Mouse (Mus musculus) adrenal gland (tissue): ENCODE data around the gene Mthfr.

ENCODE experiments used
- intact Hi-C: fragments of 180-260 bp; cut with DNase I; formaldehyde crosslinking; loops from one replicate; pipeline ENCODE4 v1.15.1; 2025
- long read RNA-seq, 2 experiments: library from polyadenylated mRNA; unstranded; transcript quantifications; one replicate each; pipeline ENCODE4 v2.0.0; 2020; ENCODE audit warnings: borderline replicate concordance in 1 of 2; ENCODE audit not compliant: insufficient replicate concordance in 1 of 2

Mthfr gene
- long read RNA-seq, experiment 1, partial matches to known transcripts = 3 of 6 reads
- long read RNA-seq, experiment 1, other reads (novel, unspliced or antisense) = 3 of 6 reads
- long read RNA-seq, experiment 2, partial matches to known transcripts = 0 of 4 reads
- long read RNA-seq, experiment 2, other reads (novel, unspliced or antisense) = 4 of 4 reads

GRCm38 (mm10) chr4:148038600-148039253, at the start of gene Mthfr, which contains the start of gene Clcn6:
Gene Mthfr, plus strand, starts transcription at chr4:148039077.
Gene Clcn6, minus strand, starts transcription at chr4:148038821.
- intact Hi-C loops = no loop called here

DNA sequence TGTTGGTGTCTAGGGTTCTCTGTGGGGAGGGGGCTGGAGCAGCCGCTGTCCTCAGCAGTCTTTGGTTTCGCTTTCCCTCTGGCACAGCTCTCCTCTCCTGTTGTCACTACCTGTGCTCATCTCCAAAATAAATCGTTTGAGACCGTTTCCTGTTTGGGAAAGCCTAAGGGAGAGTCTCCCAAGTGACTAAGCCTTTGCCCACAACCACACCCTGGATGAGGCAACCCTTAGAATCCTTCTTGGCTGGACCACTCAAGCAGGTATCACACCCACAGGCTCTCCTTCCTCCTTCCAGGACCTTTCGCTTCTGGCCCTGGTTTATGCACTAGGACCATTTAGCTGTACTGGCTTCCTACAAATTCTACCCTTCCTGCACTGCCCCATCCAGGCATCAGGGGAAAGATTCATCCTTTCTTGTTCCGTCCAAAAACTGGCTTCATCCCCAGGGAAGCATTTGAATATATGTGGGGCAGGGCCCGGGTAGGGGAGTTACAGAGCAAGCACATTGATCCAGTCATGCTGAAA, 45.2 kb upstream of the Mthfr start:
- intact Hi-C loops = no loop called here

GRCm38 (mm10) chr4:147995311-147995710, 43.6 kb upstream of the Mthfr start:
- intact Hi-C loops = no loop called here

- intact Hi-C loops = no loop called here
These were observed 38.6 kb upstream of the Mthfr start, which contains the start of gene Nppa for GRCm38 (mm10) chr4:148000202-148000772. Gene Nppa, plus strand, starts transcription at chr4:148000722.

GRCm38 (mm10) chr4:148001013-148001789, 37.7 kb upstream of the Mthfr start:
- intact Hi-C loops = no loop called here

- intact Hi-C loops = no loop called here
These were observed 37.0 kb upstream of the Mthfr start for GRCm38 (mm10) chr4:148001866-148002265.

DNA sequence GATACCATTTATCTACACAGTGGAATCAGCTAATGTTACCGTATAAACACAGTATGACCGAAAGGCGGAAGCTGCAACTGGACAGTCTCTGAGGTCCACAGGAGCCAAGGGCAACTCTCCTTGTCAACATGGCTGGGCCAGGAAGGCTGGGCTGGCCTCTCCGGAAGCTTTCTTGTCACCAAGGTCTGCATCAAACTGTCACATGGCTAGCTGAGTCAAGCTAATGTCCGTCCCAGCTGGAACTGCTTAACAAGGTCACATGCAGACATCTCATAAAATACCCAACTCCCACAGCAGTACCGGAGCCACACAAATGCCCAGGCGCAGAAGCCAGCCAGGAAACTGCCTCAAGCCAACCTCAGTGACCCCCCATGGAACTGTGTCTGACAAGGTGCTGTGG, 34.5 kb upstream of the Mthfr start:
- intact Hi-C loops = no loop called here

DNA sequence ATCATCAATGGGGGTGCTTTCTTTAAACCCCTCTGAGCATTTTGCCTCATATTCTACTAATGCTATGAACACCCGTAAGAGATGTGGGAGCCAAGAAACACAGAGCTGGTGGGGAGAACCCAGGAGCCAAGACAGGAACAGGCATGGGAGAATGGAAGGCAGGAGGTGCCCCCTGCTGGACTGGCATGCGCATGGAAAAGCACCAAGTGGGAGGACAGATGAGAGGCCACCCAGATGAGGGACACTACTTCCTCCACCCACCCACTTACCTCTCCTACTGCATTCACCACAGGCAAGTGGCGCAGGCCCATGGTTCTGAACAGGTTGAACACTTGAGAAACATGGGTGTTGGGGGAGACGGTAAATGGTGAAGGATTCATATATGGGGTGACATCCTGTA, 30.5 kb upstream of the Mthfr start:
- intact Hi-C loops = loop anchor here (1.0 to 5.0 kb wide), 2 partner anchors 48 to 49 kb away; no protein-coding TSS in a partner anchor

DNA sequence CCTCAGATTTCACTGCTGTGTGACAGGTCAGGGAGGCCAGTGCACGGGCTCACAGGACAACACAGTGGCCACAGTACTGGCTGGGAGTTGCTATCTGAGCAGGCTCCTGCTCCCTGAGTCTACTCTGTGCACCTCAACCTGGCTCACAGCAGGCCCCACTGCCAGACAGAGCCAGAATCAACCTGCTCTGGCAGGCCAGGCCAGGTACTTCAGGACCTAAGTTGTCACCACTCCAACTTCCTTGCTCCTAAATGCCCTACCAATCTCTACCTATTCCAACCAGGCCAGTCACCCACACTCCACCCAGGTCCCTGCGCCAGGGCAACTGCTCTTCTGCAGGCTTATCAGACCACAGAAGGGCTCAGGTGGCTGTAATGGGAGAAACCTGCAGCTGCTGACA, 29.2 kb upstream of the Mthfr start:
- intact Hi-C loops = loop anchor here (5.0 kb wide), 1 partner anchor 48 kb away; no protein-coding TSS in a partner anchor

DNA sequence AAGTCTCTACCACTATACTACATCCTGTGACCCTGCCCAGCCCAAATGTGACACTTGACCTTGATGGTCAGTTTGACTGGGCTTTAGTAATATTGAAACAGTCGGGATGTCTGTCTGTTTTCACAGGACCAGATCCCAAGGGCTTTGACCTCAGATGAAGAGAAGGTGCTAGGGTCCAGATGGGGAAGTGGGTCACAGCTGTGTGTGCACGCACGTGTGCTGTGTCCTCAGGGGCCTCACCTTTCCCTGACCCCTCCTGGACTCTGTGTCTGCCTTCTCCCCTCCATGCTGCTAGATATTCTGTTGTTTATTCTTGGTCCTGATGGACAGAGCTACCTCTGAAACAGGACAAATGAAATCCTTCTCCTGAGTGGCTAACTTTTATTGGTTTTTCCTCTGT, 27.5 kb upstream of the Mthfr start:
- intact Hi-C loops = no loop called here

GRCm38 (mm10) chr4:148012216-148012615, 26.7 kb upstream of the Mthfr start:
- intact Hi-C loops = no loop called here

DNA sequence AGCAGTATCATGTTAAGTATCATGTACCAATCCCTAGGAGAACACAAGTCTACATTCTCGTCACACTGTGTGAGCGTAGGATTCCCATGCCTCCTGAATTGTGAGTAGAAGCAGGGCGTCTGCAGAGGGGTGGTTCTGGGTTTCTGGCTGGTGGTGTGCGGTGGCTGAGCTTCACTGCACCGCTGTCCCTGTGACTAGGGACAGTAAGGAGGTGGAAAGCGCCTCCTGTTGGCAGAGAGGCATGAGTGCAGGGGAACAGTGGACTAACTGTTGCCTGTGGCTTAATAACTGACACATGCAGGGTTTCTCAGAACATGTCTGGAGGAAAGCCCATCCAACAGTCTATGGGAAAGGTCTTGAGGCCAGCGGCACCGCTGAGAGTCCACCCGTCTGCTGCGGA, 23.5 kb upstream of the Mthfr start:
- intact Hi-C loops = no loop called here

DNA sequence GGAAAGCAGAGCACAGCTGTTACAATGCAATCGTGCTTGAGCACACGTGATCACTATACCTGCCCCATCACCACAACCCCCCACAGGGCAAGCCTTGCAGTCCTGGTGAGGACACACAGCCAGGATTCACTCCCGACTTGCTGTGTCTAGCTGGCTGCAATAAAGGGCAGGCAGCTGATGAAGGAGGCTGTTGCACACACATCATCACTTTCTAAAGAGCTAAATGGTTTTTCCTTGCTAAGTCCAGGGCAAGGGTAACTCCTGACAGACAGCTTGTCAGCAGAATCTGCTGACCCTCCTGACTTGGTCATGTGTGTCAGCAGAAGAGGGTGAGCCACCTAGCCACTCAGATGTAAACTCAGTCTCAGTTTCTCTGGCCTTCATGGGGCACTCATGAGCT, 21.9 kb upstream of the Mthfr start:
- intact Hi-C loops = no loop called here

- intact Hi-C loops = no loop called here
These were observed 20.5 kb upstream of the Mthfr start for GRCm38 (mm10) chr4:148018410-148018809.

GRCm38 (mm10) chr4:148024003-148024402, 14.9 kb upstream of the Mthfr start:
- intact Hi-C loops = no loop called here

DNA sequence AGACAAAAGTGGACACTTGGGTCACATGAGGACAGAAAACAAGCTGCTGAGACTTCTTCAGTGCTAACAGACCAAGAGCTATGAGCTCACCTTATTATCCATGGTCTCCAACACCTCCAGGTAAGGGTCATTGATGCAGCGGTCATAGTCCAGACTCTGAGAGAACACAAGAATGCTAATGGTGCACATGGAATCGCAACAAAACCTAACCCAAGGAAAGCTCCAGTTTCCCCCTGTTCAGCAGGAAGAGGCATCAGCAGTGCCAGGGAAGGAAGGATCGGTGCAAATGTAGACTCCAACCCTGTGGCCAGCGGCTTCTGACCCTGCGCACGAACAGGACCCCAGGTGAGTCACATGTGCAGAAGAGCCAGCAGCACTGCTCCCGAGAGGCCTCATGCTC, 9.6 kb upstream of the Mthfr start:
- intact Hi-C loops = no loop called here

- intact Hi-C loops = no loop called here
These were observed 8.4 kb upstream of the Mthfr start for GRCm38 (mm10) chr4:148030506-148030905.

DNA sequence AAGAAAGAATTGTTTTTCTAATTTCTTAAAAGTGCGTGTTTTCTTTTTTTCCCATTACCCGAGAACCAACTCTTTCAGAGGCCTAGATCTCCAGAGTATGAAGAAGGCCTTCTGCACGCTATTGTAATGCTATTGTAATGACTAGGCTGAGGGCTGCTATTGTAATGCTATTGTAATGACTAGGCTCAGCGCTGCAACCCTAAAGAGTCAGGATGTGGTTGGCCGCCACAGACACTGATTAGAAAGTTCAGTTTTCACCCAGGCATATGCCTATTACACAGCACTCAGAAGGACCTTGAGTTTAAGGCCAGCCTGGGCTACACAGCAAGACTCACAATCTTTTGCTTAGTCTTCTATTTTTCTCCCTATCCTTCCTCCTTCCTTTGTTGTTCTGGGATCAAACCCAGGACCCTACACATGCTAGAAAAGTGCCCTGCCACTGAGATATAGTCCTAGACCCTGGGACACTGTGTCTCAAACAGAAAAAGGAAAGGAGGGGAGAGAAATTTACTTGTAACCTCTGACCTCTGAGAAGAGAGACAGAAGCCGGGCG, 4.9 kb upstream of the Mthfr start:
- intact Hi-C loops = no loop called here

- intact Hi-C loops = no loop called here
These were observed 3.4 kb upstream of the Mthfr start for GRCm38 (mm10) chr4:148035440-148035839.

DNA sequence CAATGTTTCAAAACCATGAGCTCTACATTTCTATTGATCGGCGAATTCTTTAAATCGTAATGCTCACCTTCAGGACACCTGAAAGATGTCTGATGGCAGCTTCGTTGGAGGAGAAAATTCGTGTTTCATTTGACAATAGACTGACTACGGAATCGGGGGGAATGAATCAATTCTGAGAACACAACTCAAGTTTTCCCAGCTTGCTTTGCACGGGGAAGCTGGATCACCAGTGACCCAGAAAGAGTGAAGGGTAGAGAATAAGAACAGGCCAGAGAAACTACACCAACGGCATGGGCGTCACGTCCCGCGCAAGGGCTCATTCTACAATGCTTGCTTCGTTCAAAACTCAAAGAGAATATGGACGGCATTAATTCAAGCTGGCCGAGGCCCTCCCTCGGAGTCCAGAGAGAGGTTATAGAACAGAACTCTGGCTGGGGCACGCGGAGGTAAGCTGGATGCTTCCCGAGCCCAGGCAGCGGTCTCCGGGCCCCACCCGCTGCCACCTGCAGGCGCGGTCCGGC, 738 bp upstream of the Mthfr start:
- intact Hi-C loops = no loop called here
